Mouse (Mus musculus): ENCODE results near the gene Cyp27b1.
"Not testable (repeated sequence)": the region's sequence is repeated elsewhere in the genome, so short reads cannot be mapped to it uniquely, and the experiment has no call there.

Gene Cyp27b1

GRCm38 (mm10) chr10:127070190-127071121 is 22.4 kb downstream of the Cyp27b1 start, which contains the start of gene Tspan31:
Gene Tspan31, minus strand, starts transcription at chr10:127070264.
- peak; percentile 94 to 99 for DNase-seq

DNA sequence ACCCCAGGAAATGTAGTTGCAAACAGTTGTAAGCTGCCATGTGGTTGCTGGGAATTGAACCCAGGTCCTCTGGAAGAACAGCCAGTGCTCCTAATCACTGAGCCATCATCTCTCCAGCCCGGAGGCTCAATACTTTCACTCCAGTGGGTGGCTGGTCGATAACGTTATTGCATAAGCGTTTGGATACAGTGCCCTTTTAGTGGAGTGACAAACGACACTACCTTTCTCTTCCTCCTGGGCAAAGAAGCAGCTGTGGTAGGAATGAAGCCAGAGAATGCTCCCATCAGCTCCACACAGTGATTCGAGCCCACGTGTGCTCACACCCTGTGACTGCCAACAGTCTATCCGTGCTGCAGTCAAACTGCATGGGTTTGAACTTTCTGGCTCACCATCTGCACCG is 23.2 kb downstream of the Cyp27b1 start:
- no peak for DNase-seq

DNA sequence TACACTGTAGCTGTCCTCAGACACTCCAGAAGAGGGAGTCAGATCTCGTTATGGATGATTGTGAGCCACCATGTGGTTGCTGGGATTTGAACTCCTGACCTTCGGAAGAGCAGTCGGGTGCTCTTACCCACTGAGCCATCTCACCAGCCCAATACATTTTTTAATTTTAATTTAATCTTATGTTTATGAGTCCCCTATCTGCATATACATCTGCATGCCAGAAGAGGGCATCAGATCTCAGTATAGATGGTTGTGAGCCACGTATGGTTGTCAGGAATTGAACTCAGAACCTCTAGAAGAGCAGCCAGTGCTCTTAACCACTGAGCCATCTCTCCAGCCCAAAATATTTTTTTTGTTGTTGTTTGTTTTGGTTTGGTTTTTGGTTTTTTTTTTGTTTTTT is 24.2 kb downstream of the Cyp27b1 start:
- DNase-seq: not testable (repeated sequence)

DNA sequence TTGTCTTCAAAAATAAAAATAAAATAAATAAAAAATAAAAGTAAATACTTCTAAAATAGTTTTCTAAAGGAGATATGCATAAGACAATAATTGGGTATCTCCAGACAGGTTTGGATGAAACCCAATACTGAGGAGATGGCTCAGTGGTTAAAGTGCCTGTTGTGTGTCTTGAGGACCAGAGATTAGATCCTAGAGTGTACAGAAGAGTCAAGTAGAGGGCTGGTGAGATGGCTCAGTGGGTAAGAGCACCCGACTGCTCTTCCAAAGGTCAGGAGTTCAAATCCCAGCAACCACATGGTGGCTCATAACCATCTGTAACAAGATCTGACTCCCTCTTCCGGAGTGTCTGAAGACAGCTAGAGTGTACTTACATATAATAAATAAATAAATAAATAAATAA is 24.9 kb downstream of the Cyp27b1 start:
- DNase-seq: not testable (repeated sequence)

DNA sequence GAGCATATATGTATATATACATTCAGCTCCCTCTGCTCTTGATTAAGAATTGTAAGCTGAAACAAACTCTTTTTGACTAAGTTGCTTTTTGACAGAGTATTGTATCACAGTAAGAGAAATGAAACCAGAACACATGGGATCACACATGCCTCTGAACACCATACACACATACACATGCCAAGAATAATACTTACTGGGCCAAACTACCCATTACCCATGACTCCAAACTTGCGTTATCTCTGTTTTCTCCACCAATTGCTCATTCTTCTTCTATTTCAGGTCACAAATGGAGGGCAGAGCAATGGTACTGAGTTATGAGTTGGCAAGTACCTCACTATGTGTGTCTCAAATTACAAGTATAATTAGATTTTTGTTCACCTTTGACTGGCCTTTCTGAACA is 25.9 kb downstream of the Cyp27b1 start:
- no peak for DNase-seq

DNA sequence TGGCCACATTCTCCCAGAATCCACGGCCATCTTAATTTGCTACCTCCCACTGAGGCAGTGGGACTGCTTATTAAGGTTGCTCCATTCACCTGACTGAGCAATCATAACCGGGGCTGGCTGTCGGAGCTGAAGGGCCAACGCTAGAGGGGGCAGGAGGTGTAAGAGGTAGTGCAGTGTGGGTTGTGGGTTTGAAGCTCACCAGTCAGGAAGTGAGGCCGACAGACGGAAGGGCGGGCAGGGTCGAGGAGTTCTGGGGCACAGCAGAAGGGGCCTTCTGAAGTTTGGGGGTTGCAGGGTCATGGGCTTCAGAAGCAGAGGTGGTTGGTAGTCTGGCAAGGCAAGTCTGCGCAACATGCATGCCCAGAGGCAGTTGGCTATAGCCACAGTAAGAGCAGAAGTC is 27.0 kb downstream of the Cyp27b1 start, which contains the start of gene Agap2:
TSS of gene Agap2 (plus strand) at position 205 of the 400 bp plus-strand sequence.
- DNase-seq: no peak

- no peak for DNase-seq
Observed at GRCm38 (mm10) chr10:127075651-127076050, 27.6 kb downstream of the Cyp27b1 start.

- DNase-seq: no peak
Observed at GRCm38 (mm10) chr10:127076082-127076481, 28.0 kb downstream of the Cyp27b1 start.

- no peak for DNase-seq
Observed at GRCm38 (mm10) chr10:127077515-127077914, 29.5 kb downstream of the Cyp27b1 start.

DNA sequence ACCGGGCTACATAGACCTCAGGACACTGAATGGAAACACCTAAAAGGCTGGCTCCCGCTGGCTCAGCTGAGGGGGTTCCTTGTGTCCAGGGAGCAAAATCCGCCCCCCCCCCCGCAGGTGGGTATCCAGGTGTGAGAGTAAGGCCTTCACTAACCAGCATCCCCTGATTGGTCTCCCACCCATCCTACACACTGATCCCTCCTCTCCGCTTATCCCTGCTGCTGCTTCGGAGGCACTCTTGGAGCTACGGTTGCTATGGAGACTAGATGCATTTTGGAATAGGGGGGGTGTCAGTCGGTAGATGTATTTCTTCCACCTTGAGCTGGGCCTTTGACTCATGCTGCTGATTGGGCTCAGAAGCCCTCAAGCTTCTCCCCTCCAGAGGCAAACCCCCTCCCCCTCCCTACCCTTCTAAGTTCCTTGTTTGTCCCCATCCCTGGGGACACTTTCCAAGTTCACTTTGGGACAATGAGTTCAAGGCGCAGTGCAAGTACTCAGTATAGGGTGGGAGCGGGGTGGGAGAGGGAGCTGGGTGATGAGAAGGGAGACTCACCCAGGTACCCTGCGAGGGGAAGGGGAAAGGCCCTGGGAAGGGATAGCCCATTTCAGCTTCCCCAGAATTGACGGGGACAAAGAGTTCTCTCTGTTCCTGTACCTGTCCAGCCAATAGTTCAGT is 30.1 kb downstream of the Cyp27b1 start:
- no peak for DNase-seq

- DNase-seq: peak in 1 of 2 experiments; percentile 54
Observed at GRCm38 (mm10) chr10:127078677-127079575, 30.9 kb downstream of the Cyp27b1 start.

DNA sequence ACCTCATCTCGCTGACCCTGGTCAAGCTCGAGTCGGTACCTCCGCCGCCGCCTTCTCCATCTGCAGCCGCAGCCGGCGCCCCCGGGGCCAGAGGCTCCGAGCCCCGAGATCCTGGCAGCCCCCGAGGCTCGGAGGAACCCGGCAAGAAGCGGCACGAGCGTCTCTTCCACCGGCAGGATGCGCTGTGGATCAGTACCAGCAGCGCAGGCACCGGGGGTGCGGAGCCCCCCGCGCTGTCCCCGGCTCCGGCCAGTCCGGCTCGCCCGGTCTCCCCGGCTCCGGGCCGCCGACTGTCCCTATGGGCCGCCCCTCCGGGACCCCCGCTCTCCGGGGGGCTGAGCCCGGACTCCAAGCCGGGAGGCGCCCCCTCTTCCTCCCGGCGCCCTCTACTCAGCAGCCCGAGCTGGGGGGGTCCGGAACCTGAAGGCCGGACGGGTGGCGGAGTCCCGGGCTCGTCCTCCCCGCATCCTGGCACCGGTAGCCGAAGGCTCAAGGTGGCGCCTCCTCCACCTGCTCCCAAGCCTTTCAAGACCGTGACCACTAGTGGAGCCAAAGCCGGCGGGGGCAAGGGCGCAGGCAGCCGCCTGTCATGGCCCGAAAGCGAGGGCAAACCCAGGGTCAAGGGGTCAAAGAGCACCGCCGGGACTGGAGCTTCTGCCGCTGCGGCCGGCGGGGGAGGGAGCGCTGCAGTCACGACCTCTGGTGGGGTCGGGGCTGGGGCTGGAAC is 31.8 kb downstream of the Cyp27b1 start:
- DNase-seq: peak in 1 of 2 experiments; percentile 58

- peak in 1 of 2 experiments; percentile 39 for DNase-seq
Observed at GRCm38 (mm10) chr10:127080901-127081780, 33.1 kb downstream of the Cyp27b1 start.

GRCm38 (mm10) chr10:127081996-127082620 is 34.1 kb downstream of the Cyp27b1 start:
- DNase-seq: no peak

- DNase-seq: no peak
Observed at GRCm38 (mm10) chr10:127083292-127083914, 35.4 kb downstream of the Cyp27b1 start.

GRCm38 (mm10) chr10:127083915-127084306 is 35.9 kb downstream of the Cyp27b1 start:
- no peak for DNase-seq

GRCm38 (mm10) chr10:127085052-127085451 is 37.0 kb downstream of the Cyp27b1 start:
- DNase-seq: no peak

GRCm38 (mm10) chr10:127085633-127086032 is 37.6 kb downstream of the Cyp27b1 start:
- no peak for DNase-seq

DNA sequence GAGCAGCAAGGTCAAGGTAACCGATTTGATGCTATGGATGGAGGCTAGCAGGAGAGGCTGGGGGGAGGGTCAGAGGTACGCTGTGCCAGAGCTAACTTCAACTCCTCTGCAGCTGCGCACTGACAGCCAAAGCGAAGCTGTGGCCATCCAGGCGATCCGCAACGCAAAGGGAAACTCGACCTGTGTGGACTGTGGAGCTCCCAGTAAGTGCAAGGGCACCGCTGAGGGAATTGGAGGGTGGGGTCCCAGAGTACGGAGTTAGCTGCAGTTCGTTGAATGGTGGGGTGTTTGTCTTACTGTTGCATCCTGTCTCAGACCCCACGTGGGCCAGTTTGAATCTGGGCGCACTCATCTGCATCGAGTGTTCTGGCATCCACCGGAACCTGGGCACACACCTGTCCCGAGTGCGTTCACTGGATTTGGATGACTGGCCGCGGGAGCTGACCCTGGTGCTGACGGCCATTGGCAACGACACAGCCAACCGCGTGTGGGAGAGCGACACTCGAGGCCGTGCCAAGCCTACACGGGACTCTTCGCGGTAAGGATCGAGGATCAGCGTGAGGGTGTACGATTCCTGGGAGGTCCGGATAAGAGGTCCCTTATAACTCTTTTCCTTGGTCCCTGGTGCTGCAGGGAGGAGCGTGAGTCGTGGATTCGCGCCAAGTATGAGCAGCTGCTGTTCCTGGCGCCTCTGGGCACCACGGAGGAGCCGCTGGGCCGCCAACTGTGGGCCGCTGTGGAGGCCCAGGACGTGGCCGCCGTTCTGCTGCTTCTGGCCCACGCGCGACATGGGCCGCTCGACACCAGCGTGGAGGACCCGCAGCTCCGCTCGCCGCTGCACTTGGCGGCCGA is 42.7 kb downstream of the Cyp27b1 start:
- peak; percentile 73 to 90 for DNase-seq

Data from kidney, postnatal 36 days (tissue).